Comparison of ENCODE assay signal across 9 mouse cellular contexts in genomic region chr11:70017199-70017767, GRCm38 (mm10). TPM values are rescaled to one million over a fixed set of nuclear protein-coding genes. Genes with fewer than 3 reads are reported as not detected.
DNase-seq lines count a peak whose midpoint lies in the region; ATAC-seq lines count a peak whose summit lies in the region.
"Had no signal": no experiment of that assay in that cellular context is flagged by ENCODE, and none has a peak within 500 bp of the region (broad histone marks: within the 10 kb centered on the region; RNA-seq: fewer than 3 reads in every experiment).

No protein-coding gene starts in this region.

- peaks cover 14% of the 10 kb centered on the region for H3K36me3 ChIP-seq in kidney, embryonic 16.5 days (ENCODE audit: insufficient read depth, low read length)
- H3K36me3 ChIP-seq in forebrain, embryonic 10.5 days (replicated peaks) = peaks cover 16% of the 10 kb centered on the region
- H3K36me3 ChIP-seq in hindbrain, embryonic 14.5 days (replicated peaks; ENCODE audit: control insufficient read depth, insufficient read depth) = peaks cover 17% of the 10 kb centered on the region
- peaks cover 1% of the 10 kb centered on the region for H3K36me3 ChIP-seq in midbrain, embryonic 16.5 days (ENCODE audit: control insufficient read depth, insufficient read depth, low read length)

- WGBS in kidney, embryonic 16.5 days = 44% methylated on average over 7 of the region's 7 CpGs
- 31% methylated on average over 7 of the region's 7 CpGs for WGBS in forebrain, embryonic 10.5 days
- WGBS in hindbrain, embryonic 14.5 days = 52% methylated on average over 7 of the region's 7 CpGs
- WGBS in midbrain, embryonic 16.5 days = 22% methylated on average over 7 of the region's 7 CpGs

- DNase-seq in kidney, adult 8-10 months = no peak
- DNase-seq in forebrain, embryonic 10.5 days (ENCODE audit: extremely low spot score, low spot score) = no peak
- no peak for DNase-seq in hindbrain, embryonic 14.5 days (ENCODE audit: low spot score)
- no peak for DNase-seq in B cell, adult 2 months
- DNase-seq in yolk sac, embryonic 10.5 days (ENCODE audit: low spot score) = no peak
- no peak for DNase-seq in retina, postnatal 1 day
- DNase-seq: layer of hippocampus, adult 9-11 months had no signal

- peaks cover 53% of the 10 kb centered on the region for H3K4me1 ChIP-seq in kidney, embryonic 16.5 days (ENCODE audit: insufficient read depth, low read length)
- peaks cover 86% of the 10 kb centered on the region for H3K4me1 ChIP-seq in forebrain, embryonic 10.5 days
- H3K4me1 ChIP-seq in hindbrain, embryonic 14.5 days (replicated peaks; ENCODE audit: control insufficient read depth, insufficient read depth, low read length) = peaks cover 42% of the 10 kb centered on the region
- peaks cover 40% of the 10 kb centered on the region for H3K4me1 ChIP-seq in midbrain, embryonic 16.5 days (ENCODE audit: control insufficient read depth, insufficient read depth, low read length)

- no peaks in the 10 kb centered on the region for H3K27me3 ChIP-seq in kidney, embryonic 16.5 days (ENCODE audit: insufficient read depth, low read length)
- H3K27me3 ChIP-seq in forebrain, embryonic 10.5 days (ENCODE audit: poor library complexity, severe bottlenecking) = no peaks in the 10 kb centered on the region
- H3K27me3 ChIP-seq in hindbrain, embryonic 14.5 days (ENCODE audit: control insufficient read depth, insufficient read depth, low read length) = no peaks in the 10 kb centered on the region
- H3K27me3 ChIP-seq in midbrain, embryonic 16.5 days (ENCODE audit: control insufficient read depth, insufficient read depth, low read depth, low read length) = no peaks in the 10 kb centered on the region

- H3K4me2 ChIP-seq in kidney, embryonic 16.5 days (replicated peaks; ENCODE audit: low read depth, low read length) = peak overlapping the region; percentile 94
- H3K4me2 ChIP-seq in hindbrain, embryonic 14.5 days (replicated peaks) = peak overlapping the region; percentile 90
- H3K4me2 ChIP-seq in midbrain, embryonic 16.5 days (ENCODE audit: low read length) = peak overlapping the region; percentile 54

- H3K9ac ChIP-seq in kidney, embryonic 16.5 days (replicated peaks; ENCODE audit: low read length) = peak overlapping the region; percentile 85
- H3K9ac ChIP-seq in hindbrain, embryonic 14.5 days = peak overlapping the region; percentile 94; the same call in 1 of the 2 replicates
- peak overlapping the region; percentile 82 for H3K9ac ChIP-seq in midbrain, embryonic 16.5 days (ENCODE audit: low read depth, low read length)

- no peak overlapping the region; the same call in 1 of the 2 replicates for H3K4me3 ChIP-seq in kidney, embryonic 16.5 days (ENCODE audit: low read length)
- peak overlapping the region; percentile 77 for H3K4me3 ChIP-seq in forebrain, embryonic 10.5 days
- no peak overlapping the region; the same call in 1 of the 2 replicates for H3K4me3 ChIP-seq in hindbrain, embryonic 14.5 days (replicated peaks; ENCODE audit: low read length)
- peak overlapping the region; percentile 66 for H3K4me3 ChIP-seq in midbrain, embryonic 16.5 days (ENCODE audit: low read depth, low read length)

- H3K9me3 ChIP-seq in kidney, embryonic 16.5 days (ENCODE audit: low read length) = no peaks in the 10 kb centered on the region
- no peaks in the 10 kb centered on the region for H3K9me3 ChIP-seq in forebrain, embryonic 10.5 days
- no peaks in the 10 kb centered on the region for H3K9me3 ChIP-seq in hindbrain, embryonic 14.5 days (ENCODE audit: control insufficient read depth, low read length)
- no peaks in the 10 kb centered on the region for H3K9me3 ChIP-seq in midbrain, embryonic 16.5 days (replicated peaks; ENCODE audit: control insufficient read depth, low read length, poor library complexity, severe bottlenecking)

- no peak for ATAC-seq in kidney, embryonic 16.5 days (ENCODE audit: low FRiP score, low TSS enrichment)
- no peak for ATAC-seq in hindbrain, embryonic 14.5 days (ENCODE audit: low FRiP score)
- no peak for ATAC-seq in midbrain, embryonic 16.5 days

- peak overlapping the region; percentile 78; the same call in 1 of the 2 replicates for H3K27ac ChIP-seq in kidney, embryonic 16.5 days (ENCODE audit: low read length)
- H3K27ac ChIP-seq in forebrain, embryonic 10.5 days = peak overlapping the region; percentile 96
- H3K27ac ChIP-seq in hindbrain, embryonic 14.5 days = peak overlapping the region; percentile 95; the same call in 1 of the 2 replicates
- peak overlapping the region; percentile 94 for H3K27ac ChIP-seq in midbrain, embryonic 16.5 days (ENCODE audit: low read length)

RNA-seq across cellular contexts. Expression of gene Dlg4, which starts 0.5 kb away (rescaled TPM):
- polyA plus RNA-seq in kidney, embryonic 16.5 days (2015; fragmentation: Nextera tagmentation; extraction: Ambion mirVana) = 9.3 and 13.2 TPM in 2 replicates
- polyA plus RNA-seq in forebrain, embryonic 10.5 days (2016; fragmentation: Nextera tagmentation; extraction: Ambion mirVana) = 13.8 and 15.5 TPM in 2 replicates
- 25.6 and 26.6 TPM in 2 replicates for polyA plus RNA-seq in hindbrain, embryonic 14.5 days (2014; fragmentation: Nextera tagmentation; extraction: Ambion mirVana)
- 23.4 and 30.0 TPM in 2 replicates for polyA plus RNA-seq in midbrain, embryonic 16.5 days (2015; fragmentation: Nextera tagmentation; extraction: Ambion mirVana)

RNA-seq across cellular contexts. Expression of gene Acadvl, which starts 2.1 kb away (rescaled TPM):
- polyA plus RNA-seq in kidney, embryonic 16.5 days (2015; fragmentation: Nextera tagmentation; extraction: Ambion mirVana) = 107 and 114 TPM in 2 replicates
- 41.0 and 44.1 TPM in 2 replicates for polyA plus RNA-seq in forebrain, embryonic 10.5 days (2016; fragmentation: Nextera tagmentation; extraction: Ambion mirVana)
- 49.9 and 56.1 TPM in 2 replicates for polyA plus RNA-seq in hindbrain, embryonic 14.5 days (2014; fragmentation: Nextera tagmentation; extraction: Ambion mirVana)
- polyA plus RNA-seq in midbrain, embryonic 16.5 days (2015; fragmentation: Nextera tagmentation; extraction: Ambion mirVana) = 56.3 and 61.6 TPM in 2 replicates

RNA-seq across cellular contexts. Expression of gene Dvl2, which starts 16.9 kb away (rescaled TPM):
- 39.1 and 40.7 TPM in 2 replicates for polyA plus RNA-seq in kidney, embryonic 16.5 days (2015; fragmentation: Nextera tagmentation; extraction: Ambion mirVana)
- polyA plus RNA-seq in forebrain, embryonic 10.5 days (2016; fragmentation: Nextera tagmentation; extraction: Ambion mirVana) = 44.3 and 51.6 TPM in 2 replicates
- 17.9 and 20.9 TPM in 2 replicates for polyA plus RNA-seq in hindbrain, embryonic 14.5 days (2014; fragmentation: Nextera tagmentation; extraction: Ambion mirVana)
- 21.9 and 26.1 TPM in 2 replicates for polyA plus RNA-seq in midbrain, embryonic 16.5 days (2015; fragmentation: Nextera tagmentation; extraction: Ambion mirVana)

RNA-seq across cellular contexts. Expression of gene Phf23, which starts 21.7 kb away (rescaled TPM):
- polyA plus RNA-seq in kidney, embryonic 16.5 days (2015; fragmentation: Nextera tagmentation; extraction: Ambion mirVana) = 69.1 and 74.5 TPM in 2 replicates
- polyA plus RNA-seq in forebrain, embryonic 10.5 days (2016; fragmentation: Nextera tagmentation; extraction: Ambion mirVana) = 94.5 and 96.2 TPM in 2 replicates
- 38.0 and 38.4 TPM in 2 replicates for polyA plus RNA-seq in hindbrain, embryonic 14.5 days (2014; fragmentation: Nextera tagmentation; extraction: Ambion mirVana)
- 51.2 and 58.6 TPM in 2 replicates for polyA plus RNA-seq in midbrain, embryonic 16.5 days (2015; fragmentation: Nextera tagmentation; extraction: Ambion mirVana)

RNA-seq across cellular contexts. Expression of gene Gabarap, which starts 26.3 kb away (rescaled TPM):
- 437 and 481 TPM in 2 replicates for polyA plus RNA-seq in kidney, embryonic 16.5 days (2015; fragmentation: Nextera tagmentation; extraction: Ambion mirVana)
- 318 and 331 TPM in 2 replicates for polyA plus RNA-seq in forebrain, embryonic 10.5 days (2016; fragmentation: Nextera tagmentation; extraction: Ambion mirVana)
- 624 and 628 TPM in 2 replicates for polyA plus RNA-seq in hindbrain, embryonic 14.5 days (2014; fragmentation: Nextera tagmentation; extraction: Ambion mirVana)
- polyA plus RNA-seq in midbrain, embryonic 16.5 days (2015; fragmentation: Nextera tagmentation; extraction: Ambion mirVana) = 527 and 528 TPM in 2 replicates

Comparison
In these comparisons a context has a peak if more than half of its experiments do, and no peak if none do; other contexts are left out.
1. H3K4me3 ChIP-seq: peak in forebrain, embryonic 10.5 days (single experiment) and midbrain, embryonic 16.5 days (single experiment); none in kidney, embryonic 16.5 days (single experiment) and hindbrain, embryonic 14.5 days (single experiment).
2. Peak in every context shown above with its lines, with median percentiles within 50 percentile points of each other: H3K27ac ChIP-seq, H3K4me2 ChIP-seq and H3K9ac ChIP-seq.